Mouse (Mus musculus) layer of hippocampus, adult 9-10 months (tissue): ENCODE results near the gene Pgd.
"Not testable (repeated sequence)": the region's sequence is repeated elsewhere in the genome, so short reads cannot be mapped to it uniquely, and the experiment has no call there.

Source experiments
- DNase-seq: peaks from one replicate; pipeline ENCODE4 v3.0.0; 2022; ENCODE audit warnings: low spot score

Gene Pgd

DNA sequence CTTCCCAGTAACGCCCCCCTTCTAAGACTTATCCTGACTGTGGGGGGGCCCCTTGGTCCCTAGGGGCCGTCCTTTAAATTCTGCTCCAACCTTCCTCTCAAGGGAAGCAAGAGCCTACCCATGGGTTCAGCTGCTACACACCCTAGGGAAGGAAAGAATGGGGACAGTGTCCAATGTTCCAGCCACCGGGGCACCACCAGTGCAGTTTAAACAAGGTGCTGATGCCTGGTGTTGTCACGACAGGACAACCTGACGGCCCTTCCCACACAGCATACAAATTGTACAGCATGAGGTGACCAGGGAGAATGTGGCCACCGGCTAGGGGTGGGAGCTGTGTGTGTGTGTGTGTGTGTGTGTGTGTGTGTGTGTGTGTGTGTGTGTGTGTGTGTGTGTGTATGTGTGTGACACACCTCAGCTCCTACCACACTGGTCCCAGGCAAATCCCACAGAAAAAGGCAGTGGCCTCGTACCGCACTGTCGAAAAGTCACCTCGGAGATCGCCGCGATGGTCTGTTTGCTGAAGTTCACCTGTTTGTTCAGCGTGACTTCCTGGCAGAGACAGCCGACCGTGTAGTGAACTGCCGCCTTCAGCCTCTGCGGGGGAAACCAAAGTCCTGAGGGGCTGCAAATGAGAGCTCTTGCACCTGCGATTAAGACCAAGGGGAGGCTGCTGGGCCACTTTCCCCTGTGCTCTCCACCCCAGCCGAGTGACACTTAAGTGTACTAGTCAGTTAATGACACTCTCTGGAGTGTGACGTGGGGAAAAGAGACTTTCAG is 34.6 kb downstream of the Pgd start:
- DNase-seq = no peak

DNA sequence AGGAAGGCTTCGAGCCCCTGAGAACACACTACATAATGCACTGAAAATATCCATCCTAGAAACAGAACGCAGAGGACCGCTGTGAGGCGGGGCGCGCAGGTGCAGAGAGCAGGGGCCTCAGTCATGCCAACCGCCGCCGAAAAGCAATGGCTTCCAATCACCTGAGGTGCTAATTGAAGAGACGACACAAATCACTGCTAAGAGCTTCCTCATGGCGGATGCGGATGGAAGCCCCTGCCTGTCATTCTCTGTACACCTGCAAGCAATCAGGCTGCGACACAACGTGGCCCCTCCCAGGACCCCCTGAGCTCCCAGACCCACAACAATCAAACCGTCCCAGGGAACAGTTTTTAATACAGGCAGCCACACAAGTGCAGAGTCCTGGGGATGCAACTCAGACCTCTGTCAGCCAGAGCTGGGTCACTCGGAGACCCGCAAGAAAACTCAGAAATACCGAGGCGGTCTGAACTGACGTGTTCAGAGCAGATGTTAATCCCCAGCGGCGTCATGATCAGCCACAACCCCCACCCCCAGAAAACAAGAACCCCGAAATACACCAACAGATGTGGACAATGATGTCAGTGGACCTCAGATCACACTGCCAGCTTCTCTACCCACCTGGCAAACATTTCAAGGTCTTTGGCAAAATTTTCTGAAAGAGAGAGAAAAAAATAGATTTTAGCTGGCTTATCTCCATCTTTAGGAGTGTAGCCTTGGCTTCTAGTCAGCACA is 35.4 kb downstream of the Pgd start:
- no peak for DNase-seq

DNA sequence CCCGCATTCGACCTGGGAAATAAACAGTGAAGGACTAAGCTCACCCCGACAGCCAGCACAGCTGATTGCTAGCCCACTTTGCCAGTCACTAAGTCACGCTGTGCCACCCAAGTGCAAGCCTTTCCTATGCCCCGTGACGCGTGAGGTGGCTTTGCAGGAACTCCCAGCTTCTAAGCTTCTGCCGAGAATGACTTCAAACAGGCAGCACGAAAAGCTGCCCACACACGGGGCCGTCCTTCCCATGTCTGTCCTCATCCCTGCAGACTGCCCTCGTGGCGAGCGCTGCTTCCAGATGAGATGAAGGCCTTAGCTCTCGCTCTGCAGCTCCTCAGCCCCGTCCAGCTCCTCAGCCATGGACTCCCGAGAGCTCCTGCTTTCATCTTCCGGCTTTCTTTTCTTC is 38.1 kb downstream of the Pgd start:
- no peak for DNase-seq

DNA sequence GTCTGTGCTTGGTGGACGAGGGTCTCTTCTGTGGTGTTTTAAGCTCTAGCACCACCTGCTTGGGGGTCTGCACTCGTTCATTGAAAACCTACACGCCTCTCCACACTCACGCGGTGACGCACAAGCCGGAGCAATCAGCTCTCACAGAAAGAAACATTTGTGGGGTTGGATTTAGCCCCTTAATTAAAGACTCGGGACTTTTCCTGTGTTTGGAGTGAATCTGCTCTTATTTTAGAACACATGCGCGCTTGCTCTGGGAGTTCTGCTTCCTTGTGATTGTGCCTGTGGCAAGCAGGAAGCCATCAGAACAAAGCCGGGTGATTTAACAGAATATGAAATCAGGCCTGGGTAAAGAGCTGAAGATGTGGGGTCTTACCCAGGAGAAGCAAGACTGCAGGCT is 39.9 kb downstream of the Pgd start, which contains the start of gene Cort:
Gene Cort, minus strand, starts transcription at position 101 of the 400 bp plus-strand sequence.
- DNase-seq = no peak

DNA sequence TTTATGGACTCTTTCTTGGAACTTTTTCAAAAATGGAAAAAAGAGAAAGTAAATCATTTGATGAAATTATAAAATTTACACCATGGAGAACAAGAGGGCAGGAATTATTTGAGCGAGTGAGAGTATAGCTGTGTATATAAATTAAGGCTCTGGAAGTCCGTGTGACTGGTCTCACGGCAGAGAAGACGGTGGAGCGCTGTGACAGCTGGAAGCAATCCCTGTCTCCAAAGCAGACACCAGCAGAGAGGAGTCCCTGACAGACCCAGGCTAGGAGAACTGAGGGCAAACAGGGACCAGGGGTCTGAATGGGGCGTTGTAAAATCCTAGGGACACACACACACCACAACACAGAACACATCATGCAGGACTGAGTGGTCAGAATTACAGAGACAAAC is 40.5 kb downstream of the Pgd start:
- no peak for DNase-seq

DNA sequence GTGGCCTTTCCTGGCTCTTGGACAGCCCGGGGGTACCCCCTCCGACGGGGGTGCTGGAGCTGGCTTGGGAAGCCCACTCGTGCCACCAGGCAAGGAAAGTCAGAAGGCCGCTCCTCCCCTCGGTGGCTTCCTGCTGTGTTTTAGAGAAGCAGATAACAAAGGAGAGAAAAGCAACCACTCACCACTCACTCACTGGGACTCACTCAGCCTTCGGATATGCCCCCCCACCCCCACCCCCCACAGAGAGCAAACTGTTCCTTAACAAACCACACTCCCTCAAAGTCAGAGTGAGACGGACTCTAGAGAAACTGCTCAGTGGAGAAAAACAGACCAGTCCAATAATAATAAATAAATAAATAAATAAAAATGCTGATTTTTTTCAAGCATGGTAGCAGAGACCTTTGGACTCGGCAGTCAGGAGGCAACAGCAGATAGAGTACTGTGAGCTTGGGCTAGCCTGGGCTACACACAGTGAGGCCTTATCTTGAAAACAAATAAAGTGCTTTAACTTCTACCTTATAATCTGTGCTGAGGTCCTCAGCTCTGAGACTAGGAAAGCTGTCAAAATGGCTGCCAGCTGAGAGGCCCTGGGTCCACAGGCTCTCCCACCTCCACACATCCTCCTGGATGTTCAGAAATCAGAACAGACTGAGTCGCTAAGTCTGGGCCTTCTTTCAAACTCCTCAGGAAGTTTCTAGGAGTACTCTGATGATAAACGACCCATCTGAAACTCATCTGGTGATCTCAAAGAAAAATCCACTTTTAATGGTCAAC is 41.0 kb downstream of the Pgd start:
- no peak for DNase-seq

DNA sequence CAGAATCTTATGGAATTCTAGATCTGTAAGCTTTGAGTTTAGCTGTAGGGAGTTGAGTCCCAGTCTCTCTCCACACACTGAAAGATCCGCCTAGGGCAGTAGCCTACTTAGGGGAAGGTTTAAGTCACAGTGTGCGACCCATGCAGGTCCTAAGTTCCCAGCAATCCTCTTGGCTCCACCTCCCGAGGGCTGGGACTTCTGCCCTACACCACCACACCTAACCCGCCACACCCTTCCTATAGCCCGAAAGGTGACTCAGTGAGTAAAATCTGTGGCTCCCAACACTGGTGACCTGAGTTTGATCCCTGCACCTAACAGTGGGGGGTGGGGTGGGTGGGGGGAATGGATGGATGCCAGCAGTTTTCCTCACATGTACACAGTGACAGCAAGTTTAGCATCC is 43.1 kb downstream of the Pgd start:
- no peak for DNase-seq

DNA sequence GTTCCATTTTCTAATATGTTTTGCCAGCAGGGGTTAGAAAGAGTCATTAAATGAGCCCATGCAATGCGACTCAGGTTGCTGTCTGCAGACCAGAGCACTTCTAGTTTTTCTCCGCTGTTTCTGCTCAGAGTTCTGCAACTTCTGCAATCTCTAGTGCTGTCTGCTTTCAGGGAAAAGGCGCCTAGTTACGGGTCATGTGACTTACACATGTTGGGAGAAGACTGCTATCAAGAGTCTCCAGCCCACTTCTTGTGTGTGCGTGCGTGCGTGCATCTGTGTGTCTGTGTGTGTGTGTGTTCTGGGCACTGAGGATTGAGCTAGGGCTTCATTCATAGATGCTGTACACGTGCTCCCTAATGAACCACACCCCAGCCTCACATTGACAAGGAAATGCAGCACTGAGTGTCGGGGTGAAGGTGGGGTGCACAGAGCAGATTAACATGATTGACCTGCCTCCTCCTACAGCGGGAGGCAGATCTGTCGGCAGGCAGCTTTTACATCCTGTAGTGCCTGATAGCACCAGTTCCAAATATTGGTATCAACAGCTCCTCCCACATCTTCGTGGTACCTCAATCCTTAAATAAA is 46.5 kb downstream of the Pgd start:
- DNase-seq = not testable (repeated sequence)

DNA sequence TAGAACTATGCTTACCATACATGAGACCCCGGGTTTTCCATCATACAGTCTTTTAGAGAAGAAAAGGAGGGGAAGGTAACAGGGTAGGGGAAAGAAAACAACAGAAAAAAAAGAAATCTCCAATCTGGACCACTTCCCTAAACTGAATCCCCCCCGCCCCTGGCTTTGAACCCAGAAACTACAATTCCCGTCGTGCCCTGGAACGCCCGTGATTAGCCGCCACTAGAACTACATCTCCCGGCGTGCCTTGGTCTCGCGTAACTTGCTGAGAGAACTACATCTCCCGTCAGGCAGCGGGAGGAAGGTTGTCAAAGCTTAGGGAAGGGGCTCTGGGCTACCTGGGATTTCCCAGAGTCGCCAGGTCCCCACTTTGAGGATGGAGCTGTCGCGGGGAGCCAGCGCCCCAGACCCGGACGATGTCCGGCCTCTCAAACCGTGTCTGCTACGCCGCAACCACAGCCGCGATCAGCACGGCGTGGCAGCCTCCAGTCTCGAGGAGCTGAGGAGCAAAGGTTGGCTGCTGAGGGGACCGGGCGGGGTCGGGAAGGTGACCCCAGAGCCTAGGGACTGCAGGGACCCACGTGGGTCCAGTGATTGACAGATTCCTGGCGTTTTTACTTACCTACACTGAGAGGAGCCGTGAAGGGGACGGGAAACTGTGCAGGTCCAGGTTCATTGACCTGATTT is 62.6 kb downstream of the Pgd start, which contains the start of gene Dffa:
Gene Dffa, plus strand, starts transcription at position 272 of the 687 bp plus-strand sequence.
- peak; percentile 87 for DNase-seq

DNA sequence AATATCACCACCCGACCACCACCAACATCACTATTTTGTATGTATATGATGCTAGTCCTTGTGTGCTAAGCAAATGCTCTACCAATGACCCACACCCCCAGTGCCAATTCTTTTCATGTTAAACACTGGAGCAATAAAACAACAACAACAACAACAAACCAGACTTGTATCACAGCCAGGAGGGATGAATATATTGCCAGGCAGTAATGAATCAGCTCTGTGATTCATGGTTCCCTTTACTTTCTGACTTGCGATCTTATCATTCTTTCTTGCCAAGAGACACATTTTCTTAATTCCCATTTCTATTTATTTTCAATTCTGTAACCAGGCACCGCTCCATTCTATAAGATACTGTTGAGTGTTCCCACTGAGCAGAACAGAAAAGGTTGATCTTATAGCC is 65.1 kb downstream of the Pgd start:
- DNase-seq = no peak

DNA sequence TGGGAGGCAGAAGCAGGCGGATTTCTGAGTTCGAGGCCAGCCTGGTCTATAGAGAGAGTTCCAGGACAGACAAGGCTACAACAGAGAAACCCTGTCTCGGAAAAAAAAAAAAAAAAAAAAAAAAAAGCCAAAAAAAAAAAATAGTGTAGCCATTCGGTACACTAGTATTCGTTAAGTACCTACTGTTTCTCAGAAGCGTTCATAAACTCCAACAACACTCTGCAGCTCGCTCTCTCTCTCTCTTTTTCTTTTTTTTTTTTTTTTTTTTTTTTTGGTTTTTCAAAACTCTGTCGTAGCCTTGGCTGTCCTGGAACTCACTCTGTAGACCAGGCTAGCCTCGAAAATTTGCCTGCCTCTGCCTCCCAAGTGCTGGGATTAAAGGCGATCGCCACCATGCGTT is 66.1 kb downstream of the Pgd start:
- not testable (repeated sequence) for DNase-seq
